Mouse (Mus musculus): ENCODE results near the gene Vmn1r82. TPM values are rescaled to one million over a fixed set of nuclear protein-coding genes. Genes with fewer than 3 reads are reported as not detected.

Vmn1r82 gene
- total RNA-seq (2021) = not detected
- long read RNA-seq = 0 reads

- DNase-seq (ENCODE audit: low spot score in 2 of 2) = no peak
Observed at GRCm38 (mm10) chr7:12300130-12300529, at the start of gene Vmn1r82. Gene Vmn1r82 (plus strand): TSS chr7:12300430.

DNA sequence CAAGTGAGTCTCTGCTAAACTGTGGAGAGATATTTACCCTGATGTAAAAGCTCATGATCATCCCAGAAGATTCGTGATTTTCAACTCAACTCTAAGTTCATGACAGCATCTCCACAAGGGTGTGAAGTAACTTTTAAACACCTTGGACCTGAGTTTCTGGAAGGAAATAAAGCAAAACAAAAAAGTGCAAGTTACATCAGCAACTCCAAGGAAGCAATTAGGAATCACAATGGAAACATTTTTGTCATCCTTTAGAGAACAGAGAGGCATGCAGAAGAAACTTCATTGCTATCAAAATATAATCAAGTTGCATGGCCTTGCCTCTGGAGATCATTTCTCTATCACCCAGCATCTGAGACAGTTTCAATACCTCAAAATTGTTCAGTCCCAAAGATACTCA lies 32.1 kb upstream of the Vmn1r82 start, which contains the start of gene Vmn1r81:
Gene Vmn1r81, minus strand, starts transcription at position 101 of the 400 bp plus-strand sequence.
- DNase-seq (ENCODE audit: low spot score in 2 of 2) = no peak

- DNase-seq (ENCODE audit: low spot score in 2 of 2) = no peak
Observed at GRCm38 (mm10) chr7:12329381-12329780, 29.2 kb downstream of the Vmn1r82 start, which contains the start of gene Vmn1r83. Gene Vmn1r83 (minus strand): TSS chr7:12329481.

Other genes with a start within 250 kb of the Vmn1r82 start
- not detected for gene Vmn1r78, start 150.2 kb upstream of the Vmn1r82 start, total RNA-seq (2021)
- gene Vmn1r79, start 129.2 kb upstream of the Vmn1r82 start, total RNA-seq (2021) = not detected
- not detected for gene Vmn1r80, start 111.1 kb upstream of the Vmn1r82 start, total RNA-seq (2021)
- gene Vmn1r81, start 32.2 kb upstream of the Vmn1r82 start, total RNA-seq (2021) = not detected
- gene Vmn1r83, start 29.1 kb downstream of the Vmn1r82 start, total RNA-seq (2021) = not detected
- not detected for gene Vmn1r84, start 68.8 kb downstream of the Vmn1r82 start, total RNA-seq (2021)
- gene Zfp551, start 122.3 kb downstream of the Vmn1r82 start, total RNA-seq (2021) = 10 to 100 TPM; 11.2 to 12.2 TPM
- gene Zfp606, start 177.9 kb downstream of the Vmn1r82 start, total RNA-seq (2021) = 10 to 100 TPM; 11.1 to 11.3 TPM
- gene 2900092C05Rik, start 212.1 kb downstream of the Vmn1r82 start, total RNA-seq (2021) = not detected

Measured in layer of hippocampus, adult 18-20 months (tissue).